Mouse (Mus musculus) stomach, embryonic 14.5 days (tissue): ENCODE measurements around the gene Gm21258. TPM values are rescaled to one million over a fixed set of nuclear protein-coding genes. Genes with fewer than 3 reads are reported as not detected.
"Not testable (repeated sequence)": the region's sequence is repeated elsewhere in the genome, so short reads cannot be mapped to it uniquely, and the experiment has no call there.

Source experiments
- ATAC-seq: fragments of 200-750 bp; cut with Nextera tagmentation; 2 replicates; pipeline ENCODE4 v1.8.0; 2017; ENCODE audit warnings: low read depth, moderate TSS enrichment; ENCODE audit not compliant: insufficient number of reproducible peaks, insufficient read depth, low FRiP score
- H3K27ac ChIP-seq: fragments of 300-500 bp; sonication (generic); 2 replicates; pipeline ENCODE4 v1.5.1; 2014; ENCODE audit warnings: mild to moderate bottlenecking, low read length, moderate library complexity, mixed read lengths
- H3K27me3 ChIP-seq: fragments of 300-500 bp; sonication (generic); 2 replicates; pipeline ENCODE4 v1.6.1; 2014; ENCODE audit warnings: low read length, control low read depth, mixed read lengths; ENCODE audit not compliant: control insufficient read depth, insufficient read depth
- H3K36me3 ChIP-seq: fragments of 300-500 bp; sonication (generic); 2 replicates; pipeline ENCODE4 v1.6.1; 2014; ENCODE audit warnings: mild to moderate bottlenecking, control low read depth, low read length, moderate library complexity, mixed read lengths; ENCODE audit not compliant: control insufficient read depth, insufficient read depth
- H3K4me1 ChIP-seq: fragments of 300-500 bp; sonication (generic); 2 replicates; pipeline ENCODE4 v1.6.1; 2014; ENCODE audit warnings: low read length, control low read depth, mixed read lengths; ENCODE audit not compliant: control insufficient read depth, insufficient read depth
- H3K4me2 ChIP-seq: fragments of 300-500 bp; sonication (generic); replicated peaks from 2 replicates; pipeline ENCODE4 v1.6.1; 2014; ENCODE audit warnings: low read depth, low read length, control low read depth
- H3K4me3 ChIP-seq: fragments of 300-500 bp; sonication (generic); 2 replicates; pipeline ENCODE4 v1.5.1; 2014; ENCODE audit warnings: low read depth, low read length, control low read depth
- H3K9ac ChIP-seq: fragments of 300-500 bp; sonication (generic); replicated peaks from 2 replicates; pipeline ENCODE4 v1.6.1; 2014; ENCODE audit warnings: low read depth, mild to moderate bottlenecking, control low read depth, low read length, moderate library complexity, mixed read lengths
- H3K9me3 ChIP-seq: fragments of 300-500 bp; sonication (generic); 2 replicates; pipeline ENCODE4 v1.6.1; 2016; ENCODE audit warnings: low read depth, low read length, control low read depth; ENCODE audit not compliant: control insufficient read depth
- WGBS: fragments of 180-500 bp; shearing (Covaris S2); extraction: QIAGEN DNeasy Blood & Tissue Kit; methylation state at CpG from one replicate; pipeline ENCODE4 v1.1.7; 2014; 5-methylcytosine and 5-hydroxymethylcytosine counted together
- polyA plus RNA-seq: library from polyadenylated mRNA; unstranded; fragments of >200 nt; fragmentation: Nextera tagmentation; extraction: Ambion mirVana; gene quantifications from 2 replicates; pipeline ENCODE4 v1.2.1, GENCODE M21; 2014

The Gm21258 gene
- polyA plus RNA-seq = not detected in 2 replicates

GRCm38 (mm10) chrY:52779740-52780139 lies at the start of gene Gm21258:
Gene Gm21258, plus strand, starts transcription at chrY:52780040.
- ATAC-seq, H3K4me2 ChIP-seq, H3K36me3 ChIP-seq, H3K27ac ChIP-seq, H3K4me1 ChIP-seq, H3K27me3 ChIP-seq, H3K4me3 ChIP-seq, H3K9me3 ChIP-seq, H3K9ac ChIP-seq: not testable (repeated sequence)
- WGBS = no CpG with 5 or more reads among the region's 6 CpGs
